Mouse (Mus musculus): Measurements from ENCODE around the gene Insyn1.

The Insyn1 gene

DNA sequence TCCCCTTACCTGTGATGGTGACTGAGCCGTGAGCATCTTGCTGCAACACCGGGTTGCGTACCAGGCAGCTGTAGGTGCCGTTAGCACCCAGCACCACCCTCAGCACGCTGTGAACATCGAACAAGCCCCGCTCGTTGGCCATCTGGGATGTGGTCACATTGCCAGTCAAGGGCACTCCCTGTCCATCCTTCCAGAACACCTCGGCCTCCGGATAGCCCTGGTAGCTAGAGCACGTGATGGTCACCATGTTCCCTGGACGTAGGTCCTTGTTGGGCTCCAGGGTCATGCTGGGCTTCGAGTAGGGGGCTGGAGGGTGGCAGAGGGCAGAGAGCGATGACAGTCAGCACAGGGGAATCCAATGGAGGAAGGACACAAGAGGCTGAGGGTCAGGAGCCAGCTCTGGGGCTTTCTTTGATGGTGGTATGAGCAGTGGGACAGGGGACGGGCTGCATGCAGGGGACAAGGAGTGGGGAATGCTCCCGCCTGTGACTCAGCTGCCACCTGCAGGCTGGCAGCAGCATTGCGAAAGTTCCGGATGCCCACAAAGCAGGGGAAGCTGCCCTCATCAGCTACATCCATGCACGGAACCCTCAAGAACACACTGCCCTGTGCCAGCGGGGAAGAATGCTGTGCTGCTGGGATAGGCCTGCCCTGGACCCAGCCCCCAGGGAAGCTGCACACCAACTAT, 47.2 kb downstream of the Insyn1 start:
- no peak for DNase-seq

DNA sequence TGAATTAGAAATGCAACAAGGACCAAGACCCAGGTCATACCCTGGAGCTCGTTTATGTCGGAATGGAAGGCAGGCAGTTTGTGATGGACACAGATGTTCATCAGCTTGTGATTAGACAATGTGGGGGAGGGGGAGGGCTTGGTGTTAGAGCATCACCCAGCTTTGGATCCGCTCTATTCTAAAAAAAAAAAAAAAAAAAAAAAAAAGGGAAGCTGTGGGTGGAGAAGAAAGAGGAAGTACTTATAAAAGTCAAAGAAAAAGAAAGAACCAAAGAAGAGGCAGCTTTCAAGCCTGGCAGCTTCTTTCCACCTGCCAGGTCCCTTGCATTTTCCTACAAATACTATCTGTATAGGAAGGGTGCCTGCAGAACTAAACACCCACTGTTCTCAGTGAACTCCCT, 49.4 kb downstream of the Insyn1 start:
- DNase-seq = no peak

DNA sequence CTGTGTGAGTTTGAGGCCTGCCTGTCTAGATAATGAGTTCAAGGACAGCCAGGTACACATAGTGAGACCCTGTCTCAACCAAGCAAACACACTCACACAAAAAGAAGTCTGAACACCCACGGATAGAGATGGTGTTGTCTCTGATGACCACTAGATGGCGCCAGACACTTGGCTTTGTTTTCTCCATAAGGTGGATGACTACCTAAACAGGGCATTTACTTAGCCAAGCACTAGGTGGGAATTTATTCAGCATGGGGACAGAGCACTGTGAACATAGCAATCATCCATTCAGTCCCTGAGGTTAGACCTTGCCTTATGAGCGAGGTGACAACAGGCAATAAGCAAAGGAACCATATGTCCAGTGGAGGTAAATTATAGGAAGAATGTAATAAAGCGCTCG, 51.5 kb downstream of the Insyn1 start:
- DNase-seq = peak; percentile 60

DNA sequence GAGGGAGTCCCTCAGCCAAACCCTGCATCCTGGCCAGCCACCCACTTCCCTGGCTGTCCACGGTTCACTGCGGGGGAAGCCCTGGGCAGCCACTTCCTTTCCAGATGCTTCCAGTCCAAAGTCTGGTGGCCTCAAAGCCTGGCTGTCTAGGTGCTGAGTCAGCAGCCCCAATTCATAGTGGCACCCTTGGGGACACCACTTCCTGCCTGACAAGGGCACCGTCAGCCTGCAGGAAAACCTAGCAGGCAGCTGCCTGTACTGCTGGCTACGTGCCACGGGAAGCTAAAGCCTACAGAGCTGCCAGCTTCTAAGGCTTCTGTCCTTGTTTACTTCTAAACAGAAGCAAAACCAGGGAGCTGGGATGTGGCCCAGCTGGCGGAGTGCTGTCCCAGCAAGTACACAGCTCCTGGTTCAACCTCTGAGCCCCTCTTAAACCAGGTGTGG, 53.5 kb downstream of the Insyn1 start:
- DNase-seq = peak; percentile 83

DNA sequence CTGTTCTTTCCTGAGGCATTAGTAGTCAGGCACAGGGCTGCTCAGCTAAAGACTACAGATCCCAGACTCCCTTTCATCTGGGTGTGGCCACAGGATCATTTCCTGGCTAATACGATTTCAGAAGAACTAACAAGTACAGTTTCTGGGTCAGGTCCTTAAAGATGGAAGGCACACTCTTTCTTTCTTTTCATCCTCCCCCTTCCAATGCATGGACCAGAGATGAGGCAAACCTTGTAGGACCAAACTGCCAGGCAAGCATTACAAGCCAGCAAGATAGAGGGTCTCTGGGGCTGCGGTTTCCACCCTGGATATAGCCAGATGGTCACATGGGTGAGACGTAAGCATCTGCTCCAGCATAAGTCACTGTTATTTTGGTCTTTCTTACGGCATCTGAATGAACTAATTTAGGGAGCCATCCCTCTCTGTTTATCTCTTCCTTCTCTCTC, 56.5 kb downstream of the Insyn1 start:
- DNase-seq = no peak

DNA sequence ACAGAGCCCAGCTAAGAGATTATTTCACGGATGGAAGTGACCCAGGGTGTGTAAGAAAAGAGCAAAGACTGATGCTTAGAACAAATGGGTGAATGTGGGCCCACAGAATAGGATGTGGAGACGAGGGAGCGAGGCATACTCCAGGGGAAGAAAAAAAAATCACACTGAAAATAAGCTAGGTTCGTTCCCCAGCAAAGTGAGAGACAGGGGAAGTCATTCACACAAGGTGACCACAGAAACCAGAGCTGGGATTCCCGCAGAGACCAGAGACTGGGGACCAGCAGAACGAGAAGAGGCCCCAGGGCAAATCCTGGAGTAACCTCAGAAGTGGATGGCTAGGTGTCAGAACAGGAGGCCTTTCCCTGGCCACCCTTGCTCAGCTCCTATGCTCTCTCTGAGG, 57.0 kb downstream of the Insyn1 start:
- DNase-seq = no peak

DNA sequence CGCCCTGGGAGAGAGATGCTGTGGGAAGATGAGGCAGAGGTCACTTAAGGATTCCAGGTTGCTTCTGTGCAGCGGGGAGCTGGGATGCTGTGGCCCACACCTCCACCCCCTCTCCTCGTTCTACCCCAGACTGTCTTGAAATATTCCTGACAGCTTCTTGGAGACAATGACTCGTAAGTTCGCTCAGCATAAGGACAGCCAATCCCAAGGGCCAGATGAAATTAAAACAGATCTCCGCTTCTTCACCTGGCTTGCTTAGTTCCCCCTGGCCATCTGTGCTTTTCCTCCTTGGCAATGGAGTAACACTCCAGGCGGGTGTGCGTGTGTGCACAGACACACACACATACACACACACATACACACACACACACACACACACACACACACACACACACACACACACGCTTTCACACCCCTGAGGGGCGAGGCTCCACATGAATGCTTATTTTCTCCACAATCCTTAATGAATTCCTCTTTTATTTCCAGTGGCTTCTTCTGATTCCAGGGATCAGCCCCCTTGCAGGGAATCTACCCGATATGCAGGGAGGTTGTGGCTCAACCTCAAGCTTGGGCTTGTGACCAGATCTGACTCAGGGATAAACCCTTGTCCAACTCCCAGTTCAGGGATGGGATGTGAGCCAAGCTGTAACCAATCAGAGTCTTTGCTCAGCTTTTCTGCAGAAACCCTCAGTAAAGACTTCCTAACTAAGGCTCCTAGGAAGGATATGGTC, 58.4 kb downstream of the Insyn1 start:
- DNase-seq = no peak

DNA sequence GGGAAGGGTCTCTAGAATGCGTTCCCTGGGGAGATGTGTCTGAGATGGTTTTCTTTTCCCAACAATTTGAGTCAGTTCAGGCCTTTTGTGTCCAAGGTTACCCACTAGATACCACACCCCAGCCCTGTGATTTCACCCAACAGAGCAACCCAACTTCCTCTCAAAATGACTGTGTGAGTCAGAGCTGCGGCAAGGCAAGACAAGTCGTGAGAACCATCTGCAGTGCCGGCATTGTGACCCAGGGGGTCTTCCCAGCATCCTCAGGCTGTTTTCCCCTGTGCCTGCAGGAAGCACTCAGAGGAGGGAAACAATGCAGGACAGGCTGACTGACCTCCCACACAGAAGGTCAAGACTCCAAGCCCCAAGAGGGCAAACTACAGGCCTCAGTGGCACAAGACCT, 60.5 kb downstream of the Insyn1 start:
- no peak for DNase-seq

Measured in kidney, adult 9 months (tissue).